Mouse (Mus musculus): ENCODE data around the gene Plekhm3.

- TF ChIP-seq CTCF (IDR thresholded peaks at IDR 0.05; ENCODE audit: control insufficient read depth, insufficient read depth, insufficient replicate concordance, low read depth, low read length) = no peak
- no peak for TF ChIP-seq POLR2A (IDR thresholded peaks at IDR 0.05; ENCODE audit: control insufficient read depth, low read depth, low read length)
Measured at GRCm38 (mm10) chr1:64757254-64757653, 199.4 kb downstream of the Plekhm3 start.

All from testis, adult 2 months (tissue).